Mouse (Mus musculus): ENCODE results near the gene Dag1. TPM values are rescaled to one million over a fixed set of nuclear protein-coding genes. Genes with fewer than 3 reads are reported as not detected.

Gene Dag1
- polyA plus RNA-seq, 1 experiment from 2014 or later, result 136 TPM

- H3K36me3 ChIP-seq (ENCODE audit: control insufficient read depth, insufficient read depth), result peaks cover 6% of the 10 kb centered on the region; the same call in 1 of the 2 replicates
Observed at GRCm38 (mm10) chr9:108248957-108249356, 14.8 kb downstream of the Dag1 start.

GRCm38 (mm10) chr9:108244984-108245383 is 18.8 kb downstream of the Dag1 start:
- no peak for ATAC-seq (replicated peaks; ENCODE audit: extremely low read depth, insufficient read depth, low FRiP score)
- no peaks in the 10 kb centered on the region for H3K36me3 ChIP-seq (ENCODE audit: control insufficient read depth, insufficient read depth)
- no peaks in the 10 kb centered on the region for H3K9me3 ChIP-seq (replicated peaks; ENCODE audit: control insufficient read depth, low read length)
- H3K4me1 ChIP-seq (ENCODE audit: control insufficient read depth, insufficient read depth, low read length), result peaks cover 13% of the 10 kb centered on the region
- H3K4me3 ChIP-seq (ENCODE audit: low read length), result no peak overlapping the region
- no peaks in the 10 kb centered on the region for H3K27me3 ChIP-seq (ENCODE audit: control insufficient read depth, insufficient read depth, low read length)
- no peak overlapping the region for H3K9ac ChIP-seq (ENCODE audit: low read length)
- no peak overlapping the region for H3K27ac ChIP-seq (ENCODE audit: low read length)
- 66% methylated on average over 3 of the region's 3 CpGs for WGBS
- no peak overlapping the region for H3K4me2 ChIP-seq (ENCODE audit: low read depth, low read length)

More at GRCm38 (mm10) chr9:108248957-108249356, 14.8 kb downstream of the Dag1 start:
- no peaks in the 10 kb centered on the region for H3K27me3 ChIP-seq (ENCODE audit: control insufficient read depth, insufficient read depth, low read length)
- 65% methylated on average over 5 of the region's 5 CpGs for WGBS
- H3K4me2 ChIP-seq (ENCODE audit: low read depth, low read length), result no peak overlapping the region
- no peak overlapping the region for H3K9ac ChIP-seq (ENCODE audit: low read length)
- no peaks in the 10 kb centered on the region for H3K9me3 ChIP-seq (replicated peaks; ENCODE audit: control insufficient read depth, low read length)
- peaks cover 9% of the 10 kb centered on the region for H3K4me1 ChIP-seq (ENCODE audit: control insufficient read depth, insufficient read depth, low read length)
- no peak overlapping the region for H3K27ac ChIP-seq (ENCODE audit: low read length)
- no peak for ATAC-seq (replicated peaks; ENCODE audit: extremely low read depth, insufficient read depth, low FRiP score)
- H3K4me3 ChIP-seq (ENCODE audit: low read length), result no peak overlapping the region

DNA sequence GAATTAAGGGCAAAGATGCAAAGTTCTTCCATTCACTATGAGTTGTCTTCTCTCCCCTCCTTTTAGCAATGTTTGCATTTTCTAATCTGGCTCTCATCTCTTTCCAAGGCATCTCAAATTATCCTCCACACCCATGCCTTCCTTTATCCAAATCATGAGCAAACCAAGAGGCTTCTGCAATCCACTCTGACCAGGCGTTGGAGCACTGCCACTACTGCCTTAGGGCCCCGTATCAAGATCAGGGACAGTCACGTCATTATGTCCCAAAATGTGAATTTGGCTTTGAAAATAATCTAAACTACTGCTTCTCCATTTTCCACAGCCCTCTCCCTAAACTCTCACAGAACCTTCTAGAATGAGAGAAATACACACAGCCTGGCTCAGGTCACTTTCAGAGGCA is 19.2 kb downstream of the Dag1 start:
- no peaks in the 10 kb centered on the region for H3K27me3 ChIP-seq (ENCODE audit: control insufficient read depth, insufficient read depth, low read length)
- no peaks in the 10 kb centered on the region for H3K36me3 ChIP-seq (ENCODE audit: control insufficient read depth, insufficient read depth)
- H3K4me2 ChIP-seq (ENCODE audit: low read depth, low read length), result no peak overlapping the region
- peaks cover 11% of the 10 kb centered on the region for H3K4me1 ChIP-seq (ENCODE audit: control insufficient read depth, insufficient read depth, low read length)
- H3K9ac ChIP-seq (ENCODE audit: low read length), result no peak overlapping the region
- ATAC-seq (replicated peaks; ENCODE audit: extremely low read depth, insufficient read depth, low FRiP score), result no peak
- no peaks in the 10 kb centered on the region for H3K9me3 ChIP-seq (replicated peaks; ENCODE audit: control insufficient read depth, low read length)
- no peak overlapping the region for H3K4me3 ChIP-seq (ENCODE audit: low read length)
- WGBS, result 85% methylated on average over 3 of the region's 3 CpGs
- H3K27ac ChIP-seq (ENCODE audit: low read length), result no peak overlapping the region

DNA sequence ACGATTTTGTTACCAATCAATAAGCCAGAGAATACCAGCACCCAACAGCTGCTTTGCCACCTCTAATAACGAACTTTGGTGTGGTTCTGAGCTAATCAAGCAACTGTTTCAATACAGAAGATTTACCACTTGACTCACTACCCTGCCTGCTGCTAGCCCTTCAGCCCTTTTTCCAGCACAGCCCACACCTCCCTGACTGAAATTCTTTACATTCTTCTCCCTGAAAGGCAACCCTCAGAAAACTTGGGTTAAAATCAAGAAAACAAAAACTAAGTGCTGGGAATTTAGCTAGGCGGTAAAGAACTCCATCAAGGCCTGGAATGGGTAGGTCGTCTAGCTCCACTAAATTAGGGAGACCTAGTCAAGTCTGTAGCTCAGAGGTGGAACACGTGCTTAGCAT is 23.8 kb downstream of the Dag1 start:
- Histone ChIP-seq H3K9me3 (replicated peaks; ENCODE audit: control insufficient read depth, low read length) (no peaks in the 10 kb centered on the region), H3K27me3 (ENCODE audit: control insufficient read depth, insufficient read depth, low read length) (no peaks in the 10 kb centered on the region), H3K36me3 (ENCODE audit: control insufficient read depth, insufficient read depth) (no peaks in the 10 kb centered on the region), H3K9ac (ENCODE audit: low read length) (no peak overlapping the region), H3K4me1 (ENCODE audit: control insufficient read depth, insufficient read depth, low read length) (peaks cover 25% of the 10 kb centered on the region), H3K4me3 (ENCODE audit: low read length) (no peak overlapping the region), H3K4me2 (ENCODE audit: low read depth, low read length) (no peak overlapping the region), H3K27ac (ENCODE audit: low read length) (no peak overlapping the region; the same call in 1 of the 2 replicates)
- 52% methylated on average over 5 of the region's 5 CpGs for WGBS
- no peak for ATAC-seq (replicated peaks; ENCODE audit: extremely low read depth, insufficient read depth, low FRiP score)

GRCm38 (mm10) chr9:108238831-108239230 is 24.9 kb downstream of the Dag1 start:
- ATAC-seq (replicated peaks; ENCODE audit: extremely low read depth, insufficient read depth, low FRiP score), result no peak
- Histone ChIP-seq H3K27me3 (ENCODE audit: control insufficient read depth, insufficient read depth, low read length) (no peaks in the 10 kb centered on the region), H3K27ac (ENCODE audit: low read length) (no peak overlapping the region), H3K9ac (ENCODE audit: low read length) (no peak overlapping the region), H3K4me3 (ENCODE audit: low read length) (no peak overlapping the region), H3K9me3 (replicated peaks; ENCODE audit: control insufficient read depth, low read length) (no peaks in the 10 kb centered on the region), H3K4me2 (ENCODE audit: low read depth, low read length) (no peak overlapping the region), H3K36me3 (ENCODE audit: control insufficient read depth, insufficient read depth) (no peaks in the 10 kb centered on the region), H3K4me1 (ENCODE audit: control insufficient read depth, insufficient read depth, low read length) (peaks cover 29% of the 10 kb centered on the region)
- 73% methylated on average over 3 of the region's 3 CpGs for WGBS

- H3K27ac ChIP-seq (ENCODE audit: low read length), result no peak overlapping the region
- no peaks in the 10 kb centered on the region for H3K36me3 ChIP-seq (ENCODE audit: control insufficient read depth, insufficient read depth)
- H3K9me3 ChIP-seq (replicated peaks; ENCODE audit: control insufficient read depth, low read length), result no peaks in the 10 kb centered on the region
- no peak overlapping the region for H3K9ac ChIP-seq (ENCODE audit: low read length)
- H3K4me2 ChIP-seq (ENCODE audit: low read depth, low read length), result no peak overlapping the region
- no peaks in the 10 kb centered on the region for H3K27me3 ChIP-seq (ENCODE audit: control insufficient read depth, insufficient read depth, low read length)
- H3K4me3 ChIP-seq (ENCODE audit: low read length), result no peak overlapping the region
- ATAC-seq (replicated peaks; ENCODE audit: extremely low read depth, insufficient read depth, low FRiP score), result no peak
- H3K4me1 ChIP-seq (ENCODE audit: control insufficient read depth, insufficient read depth, low read length), result peaks cover 29% of the 10 kb centered on the region
- WGBS, result 60% methylated on average over 2 of the region's 2 CpGs
Observed at GRCm38 (mm10) chr9:108238402-108238801, 25.4 kb downstream of the Dag1 start.

GRCm38 (mm10) chr9:108234682-108235081 is 29.1 kb downstream of the Dag1 start:
- no peaks in the 10 kb centered on the region for H3K36me3 ChIP-seq (ENCODE audit: control insufficient read depth, insufficient read depth)
- ATAC-seq (replicated peaks; ENCODE audit: extremely low read depth, insufficient read depth, low FRiP score), result no peak
- no peak overlapping the region for H3K4me3 ChIP-seq (ENCODE audit: low read length)
- no peaks in the 10 kb centered on the region for H3K27me3 ChIP-seq (ENCODE audit: control insufficient read depth, insufficient read depth, low read length)
- peak overlapping the region; percentile 3; the same call in 1 of the 2 replicates for H3K27ac ChIP-seq (ENCODE audit: low read length)
- H3K4me2 ChIP-seq (ENCODE audit: low read depth, low read length), result no peak overlapping the region
- no peak overlapping the region for H3K9ac ChIP-seq (ENCODE audit: low read length)
- peaks cover 24% of the 10 kb centered on the region for H3K4me1 ChIP-seq (ENCODE audit: control insufficient read depth, insufficient read depth, low read length)
- 45% methylated on average over 2 of the region's 2 CpGs for WGBS
- H3K9me3 ChIP-seq (replicated peaks; ENCODE audit: control insufficient read depth, low read length), result no peaks in the 10 kb centered on the region

- WGBS, result 79% methylated on average over 2 of the region's 2 CpGs
- Histone ChIP-seq H3K27ac (ENCODE audit: low read length) (no peak overlapping the region), H3K9me3 (replicated peaks; ENCODE audit: control insufficient read depth, low read length) (no peaks in the 10 kb centered on the region), H3K4me1 (ENCODE audit: control insufficient read depth, insufficient read depth, low read length) (peaks cover 22% of the 10 kb centered on the region), H3K9ac (ENCODE audit: low read length) (no peak overlapping the region), H3K27me3 (ENCODE audit: control insufficient read depth, insufficient read depth, low read length) (no peaks in the 10 kb centered on the region), H3K36me3 (ENCODE audit: control insufficient read depth, insufficient read depth) (no peaks in the 10 kb centered on the region), H3K4me3 (ENCODE audit: low read length) (no peak overlapping the region), H3K4me2 (ENCODE audit: low read depth, low read length) (no peak overlapping the region)
- no peak for ATAC-seq (replicated peaks; ENCODE audit: extremely low read depth, insufficient read depth, low FRiP score)
Observed at GRCm38 (mm10) chr9:108232908-108233307, 30.9 kb downstream of the Dag1 start.

GRCm38 (mm10) chr9:108227911-108228649 is 35.7 kb downstream of the Dag1 start:
- Histone ChIP-seq H3K27ac (ENCODE audit: low read length) (peak overlapping the region; percentile 17; the same call in 1 of the 2 replicates), H3K9ac (ENCODE audit: low read length) (no peak overlapping the region)

More at GRCm38 (mm10) chr9:108227911-108228649, 35.7 kb downstream of the Dag1 start:
- no peak for ATAC-seq (replicated peaks; ENCODE audit: extremely low read depth, insufficient read depth, low FRiP score)
- Histone ChIP-seq H3K9me3 (replicated peaks; ENCODE audit: control insufficient read depth, low read length) (no peaks in the 10 kb centered on the region), H3K4me1 (ENCODE audit: control insufficient read depth, insufficient read depth, low read length) (peaks cover 9% of the 10 kb centered on the region; the same call in 1 of the 2 replicates), H3K4me2 (ENCODE audit: low read depth, low read length) (no peak overlapping the region), H3K36me3 (ENCODE audit: control insufficient read depth, insufficient read depth) (no peaks in the 10 kb centered on the region), H3K27me3 (ENCODE audit: control insufficient read depth, insufficient read depth, low read length) (no peaks in the 10 kb centered on the region), H3K4me3 (ENCODE audit: low read length) (no peak overlapping the region)
- WGBS, result 57% methylated on average over 2 of the region's 2 CpGs
